Mouse (Mus musculus) thymus, adult 2 months (tissue): ENCODE measurements around the gene Ap3s2.

Experiments used
- CTCF ChIP-seq: fragments of 200-500 bp; IDR thresholded peaks from 2 replicates; pipeline ENCODE4 v1.5.1; 2012; ENCODE audit warnings: mild to moderate bottlenecking, control low read depth, low read length, moderate library complexity, borderline replicate concordance; ENCODE audit not compliant: control insufficient read depth, poor library complexity, insufficient read depth; ENCODE audit errors: extremely low read depth
- POLR2A ChIP-seq: fragments of 200-500 bp; IDR thresholded peaks from 2 replicates; pipeline ENCODE4 v1.6.1; 2012; ENCODE audit warnings: mild to moderate bottlenecking, low read length, control low read depth, moderate library complexity; ENCODE audit not compliant: control insufficient read depth, poor library complexity, insufficient read depth; ENCODE audit errors: extremely low read depth

GRCm38 (mm10) chr7:79890436-79891221, 29.8 kb downstream of the Ap3s2 start:
- TF ChIP-seq CTCF = no peak
- TF ChIP-seq POLR2A = no peak
